Mouse (Mus musculus) layer of hippocampus, adult 18-20 months (tissue): ENCODE results near the gene Dcx. TPM values are rescaled to one million over a fixed set of nuclear protein-coding genes. Genes with fewer than 3 reads are reported as not detected.

Experiments used
- DNase-seq, 2 experiments: peaks; one replicate each; pipeline ENCODE4 v3.0.0; 2022; ENCODE audit warnings: low spot score in 2 of 2
- microRNA-seq, 2 experiments: library from miRNA; unstranded; fragments of <30 nt; microRNA quantifications; one replicate each; pipeline ENCODE4 v1.2.0; 2021
- total RNA-seq, 2 experiments: library from RNA; stranded (reverse); gene quantifications; 2 replicates each; pipeline ENCODE4 v1.2.3; 2021

Gene Dcx
- total RNA-seq, 2 experiments from 2014 or later: 6.5 to 7.8 TPM

DNA sequence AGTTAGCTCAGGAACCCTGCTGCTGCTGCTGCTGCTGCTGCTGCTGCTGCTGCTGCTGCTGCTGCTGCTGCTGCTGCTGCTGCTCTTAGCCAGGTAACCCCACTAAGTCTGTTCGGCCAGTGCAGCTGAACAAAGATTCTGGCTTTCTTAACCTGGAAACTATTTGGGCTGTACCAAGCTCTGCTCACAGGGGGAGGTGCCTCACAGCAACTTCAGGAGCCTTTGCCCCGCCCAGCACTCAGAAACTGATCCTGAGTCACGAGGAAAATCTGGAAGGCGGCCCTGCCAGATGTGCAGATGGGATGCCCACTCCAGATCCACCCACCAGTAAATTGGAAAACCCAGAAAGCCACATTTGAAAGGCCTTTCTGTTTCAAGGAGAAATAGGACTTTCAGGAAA, 105.9 kb downstream of the Dcx start, which contains the start of gene Capn6:
Gene Capn6 (minus strand): TSS at position 203 of the 400 bp plus-strand sequence.
- DNase-seq: no peak

DNA sequence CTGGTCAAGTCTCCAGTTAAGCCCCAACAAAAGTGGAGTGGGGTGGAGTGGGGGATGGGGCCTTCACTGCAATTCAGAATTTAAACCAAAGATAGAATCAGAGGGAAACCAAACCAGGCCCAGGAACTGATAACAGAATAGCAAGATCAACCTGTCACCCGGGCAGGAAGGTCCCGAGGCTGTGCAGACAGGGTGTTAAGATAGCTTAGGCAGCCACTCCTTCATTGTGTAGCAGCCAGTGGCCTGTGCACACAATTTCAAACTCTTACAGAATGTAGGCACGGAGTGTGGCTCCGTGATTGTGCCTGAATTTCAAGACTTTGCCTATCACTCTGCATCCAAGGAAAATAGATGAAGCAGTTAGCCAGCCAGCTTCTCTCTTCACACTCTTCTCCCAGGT, 106.6 kb downstream of the Dcx start:
- no peak for DNase-seq

DNA sequence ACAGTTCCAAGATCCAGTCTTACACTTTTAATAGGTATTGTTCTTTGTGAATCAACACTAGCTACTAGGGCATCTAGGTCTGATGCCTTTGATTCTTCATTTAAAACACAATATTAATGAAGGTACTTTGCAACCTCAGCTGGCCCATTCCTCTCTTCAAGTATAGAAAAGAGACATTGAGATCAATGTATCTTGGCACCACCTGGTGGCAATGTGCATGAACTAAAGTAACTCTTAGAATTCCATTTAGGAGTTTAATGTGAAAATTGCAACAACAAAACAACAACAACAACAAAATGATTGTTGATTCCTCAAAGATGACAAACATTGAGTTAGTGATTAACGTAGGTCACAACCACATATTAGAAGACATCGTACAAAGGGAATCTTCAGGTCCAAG, 114.2 kb downstream of the Dcx start:
- no peak for DNase-seq

DNA sequence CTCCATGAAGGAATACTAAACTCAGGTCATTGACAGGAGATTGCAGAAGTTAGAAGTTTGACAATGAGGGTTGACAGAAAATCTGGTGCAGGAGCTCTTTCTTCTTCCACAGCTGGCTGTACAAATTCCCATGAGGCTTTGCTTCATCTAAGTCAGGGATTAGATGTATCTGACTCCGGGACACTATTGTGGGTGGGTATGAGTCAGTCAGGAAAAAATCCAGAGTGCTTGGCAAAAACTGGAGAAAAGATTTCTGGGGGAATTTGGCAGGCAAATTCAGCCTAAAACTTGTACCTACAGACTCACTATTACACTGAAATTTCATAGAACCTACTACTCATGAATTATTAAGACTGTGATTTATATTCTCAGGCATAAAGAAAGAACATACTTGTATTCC, 117.2 kb downstream of the Dcx start:
- DNase-seq: no peak

Small RNA genes lying within 50 kb of the gene (microRNA-seq; reads per million reads assigned to microRNA genes)
- 0 reads per million in 2 experiments for gene Gm47298

Other genes starting within 250 kb of the Dcx start
- gene Capn6, start 105.9 kb downstream of the Dcx start, total RNA-seq: under 1 TPM; 0.17 to 0.36 TPM
- under 1 TPM; 0.15 to 0.22 TPM for gene A730046J19Rik, start 220.4 kb upstream of the Dcx start, total RNA-seq